Mouse (Mus musculus): ENCODE data around the gene Tmprss11g. TPM values are rescaled to one million over a fixed set of nuclear protein-coding genes. Genes with fewer than 3 reads are reported as not detected.

Gene Tmprss11g
- polyA plus RNA-seq, 1 experiment from 2014 or later = not detected

Other genes starting within 250 kb of the Tmprss11g start
- gene Tmprss11c, start 229.3 kb downstream of the Tmprss11g start, polyA plus RNA-seq (2015; fragmentation: Nextera tagmentation; extraction: Ambion mirVana) = not detected in 2 replicates
- gene Tmprss11d, start 145.2 kb downstream of the Tmprss11g start, polyA plus RNA-seq (2015; fragmentation: Nextera tagmentation; extraction: Ambion mirVana) = not detected in 2 replicates
- 0.05 TPM in 1 of 2 replicates, not detected in the other for gene Tmprss11a, start 49.6 kb downstream of the Tmprss11g start, polyA plus RNA-seq (2015; fragmentation: Nextera tagmentation; extraction: Ambion mirVana)
- gene Tmprss11f, start 113.8 kb upstream of the Tmprss11g start, polyA plus RNA-seq (2015; fragmentation: Nextera tagmentation; extraction: Ambion mirVana) = not detected in 2 replicates
- gene Tmprss11b, start 157.8 kb upstream of the Tmprss11g start, polyA plus RNA-seq (2015; fragmentation: Nextera tagmentation; extraction: Ambion mirVana) = not detected in 2 replicates
- not detected in 2 replicates for gene Tmprss11e, start 227.2 kb upstream of the Tmprss11g start, polyA plus RNA-seq (2015; fragmentation: Nextera tagmentation; extraction: Ambion mirVana)